Mouse (Mus musculus): ENCODE results near the gene Mylk2. TPM values are rescaled to one million over a fixed set of nuclear protein-coding genes. Genes with fewer than 3 reads are reported as not detected.

Mylk2 gene
- total and polyA plus RNA-seq, 3 experiments, result not detected

DNA sequence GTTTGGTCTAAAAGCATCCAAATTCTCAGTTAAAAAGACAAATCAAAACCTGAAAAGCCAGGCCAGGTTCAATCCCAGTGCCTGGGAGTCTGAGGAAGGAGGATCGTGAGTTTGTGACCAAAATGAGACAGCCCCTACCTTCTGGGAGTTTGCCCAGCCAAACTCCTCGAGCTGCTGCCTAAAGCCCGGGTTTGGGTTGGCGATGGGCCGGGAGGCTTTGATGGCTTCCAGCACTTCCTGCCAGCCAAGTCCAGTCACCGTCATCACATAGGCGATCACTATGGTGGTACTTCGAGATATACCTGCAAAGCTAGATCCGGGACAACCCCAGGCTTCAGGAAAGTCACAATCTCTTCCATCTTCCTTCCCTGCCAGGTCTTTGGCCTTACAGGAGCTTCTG, 32.9 kb downstream of the Mylk2 start:
- DNase-seq, result no peak

DNA sequence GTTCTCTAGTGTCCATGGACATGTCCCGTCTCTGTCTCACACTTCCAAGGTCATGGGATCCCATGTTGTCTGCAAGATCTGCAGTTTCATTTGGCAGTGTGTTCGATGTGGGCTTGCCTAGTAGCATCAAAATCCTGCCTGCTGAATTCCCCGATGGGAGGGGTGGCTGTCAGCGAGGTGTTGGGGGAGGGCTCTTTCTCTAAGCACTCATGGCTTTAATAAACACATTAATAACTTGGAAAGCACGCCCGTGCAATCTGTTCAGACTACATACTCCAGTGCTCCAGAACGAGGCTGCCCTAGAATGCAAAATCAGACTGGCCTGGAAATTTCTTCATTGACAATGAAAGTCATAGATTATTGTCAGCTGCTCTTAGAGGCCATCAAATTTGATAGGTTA, 35.9 kb downstream of the Mylk2 start:
- no peak for DNase-seq

GRCm38 (mm10) chr2:152948438-152949020, 37.4 kb downstream of the Mylk2 start:
- DNase-seq, result no peak

- no peak for DNase-seq
These were observed 39.4 kb downstream of the Mylk2 start for GRCm38 (mm10) chr2:152950358-152951064.

- DNase-seq, result peak; percentile 56
These were observed 40.1 kb downstream of the Mylk2 start, which contains the start of gene Dusp15 for GRCm38 (mm10) chr2:152951065-152951849. Gene Dusp15 (minus strand): TSS chr2:152951698.

DNA sequence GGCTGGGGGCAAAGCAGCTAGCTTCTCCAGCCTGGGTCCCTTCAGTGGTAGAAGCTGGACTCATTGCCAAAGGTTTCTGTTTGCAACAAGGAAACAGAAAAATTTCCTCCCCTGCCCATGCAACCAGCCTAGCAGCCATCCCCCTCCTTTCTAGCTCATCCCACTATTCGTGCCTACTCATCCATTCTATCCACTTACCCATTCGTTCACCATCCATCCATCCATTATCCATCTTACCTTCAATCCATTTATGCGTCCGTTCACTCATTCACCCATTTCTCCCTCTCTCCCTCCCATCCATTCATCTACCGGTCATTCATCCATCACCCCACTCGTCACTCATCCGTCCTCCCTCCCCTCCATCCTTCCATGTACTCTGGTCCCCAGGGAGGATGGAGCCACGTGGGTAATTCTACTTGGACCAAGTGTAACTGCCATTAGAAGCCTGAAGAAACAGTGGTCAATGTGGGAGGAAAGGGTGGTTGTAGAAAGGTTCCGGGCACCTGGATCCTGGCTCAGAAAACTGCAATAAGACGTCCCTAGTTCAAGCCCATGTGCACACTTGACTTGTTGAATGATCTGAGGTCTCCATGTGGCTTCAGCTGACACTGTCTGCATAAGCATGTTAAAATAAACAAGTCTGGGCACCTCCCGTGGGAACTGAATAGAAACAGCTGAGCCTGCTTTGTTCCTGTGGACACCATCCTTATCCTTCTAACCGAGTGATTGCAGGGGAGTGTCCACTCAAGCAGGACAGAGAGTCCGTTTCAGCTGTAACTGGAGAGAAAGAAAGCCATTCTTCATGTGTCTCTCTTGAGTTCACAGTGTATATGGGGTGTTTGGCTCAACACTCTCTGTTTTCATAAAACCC, 40.9 kb downstream of the Mylk2 start:
- no peak for DNase-seq

DNA sequence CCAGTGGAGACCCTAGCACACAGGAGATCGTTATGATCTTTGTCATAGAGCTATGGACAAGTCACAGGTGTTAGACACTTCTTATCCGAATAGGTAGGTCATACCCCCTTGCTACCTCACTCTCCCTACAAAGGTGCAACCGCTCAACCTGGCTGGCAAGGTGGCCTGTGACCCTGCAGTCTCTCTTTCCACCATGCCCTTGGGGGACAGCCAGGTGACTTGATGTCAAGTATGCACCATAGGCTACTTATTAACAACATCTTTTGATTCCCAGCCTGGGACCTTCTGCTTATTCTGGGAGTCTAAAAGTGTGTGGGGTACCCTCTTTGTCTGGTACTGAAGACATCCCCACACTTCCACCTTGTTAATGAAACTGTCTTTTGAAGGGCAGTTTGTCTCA, 47.0 kb downstream of the Mylk2 start:
- DNase-seq, result no peak

DNA sequence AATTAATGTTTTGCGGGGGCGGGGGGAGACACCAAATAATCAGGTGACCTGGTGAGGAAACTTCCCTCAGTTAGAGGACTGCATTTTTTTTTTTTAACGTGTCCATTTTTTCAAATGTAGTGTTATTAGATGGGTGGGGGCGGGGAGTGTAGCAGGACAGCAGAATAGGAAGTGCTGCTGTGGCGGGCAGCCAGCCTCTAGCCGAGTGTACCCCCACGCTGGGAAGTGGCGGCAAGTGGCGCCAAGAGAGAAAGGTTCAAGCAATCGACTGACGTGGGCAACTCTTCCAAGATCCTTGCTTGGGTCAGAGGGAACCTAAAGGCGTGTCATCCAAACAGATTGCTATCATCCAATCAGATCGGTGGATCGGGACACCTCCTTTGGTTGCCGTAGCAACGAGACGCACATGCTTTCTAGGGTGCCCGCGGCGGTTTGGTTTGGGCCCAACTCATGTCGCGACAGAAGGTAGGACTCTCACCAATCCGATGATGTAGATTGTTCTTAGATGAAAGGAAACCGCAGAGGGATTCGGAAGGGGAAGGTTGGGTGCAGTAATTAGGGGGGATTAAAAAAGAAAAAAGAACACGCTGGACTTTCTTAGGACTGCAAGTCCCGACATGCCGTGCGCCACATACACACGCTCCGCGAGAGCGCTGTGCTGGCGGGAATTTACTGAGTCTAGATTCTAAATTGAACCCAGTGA, 51.1 kb downstream of the Mylk2 start, which contains the start of gene Ttll9:
Gene Ttll9 (plus strand): TSS at position 395 of the 703 bp plus-strand sequence.
- DNase-seq, result peak; percentile 88

DNA sequence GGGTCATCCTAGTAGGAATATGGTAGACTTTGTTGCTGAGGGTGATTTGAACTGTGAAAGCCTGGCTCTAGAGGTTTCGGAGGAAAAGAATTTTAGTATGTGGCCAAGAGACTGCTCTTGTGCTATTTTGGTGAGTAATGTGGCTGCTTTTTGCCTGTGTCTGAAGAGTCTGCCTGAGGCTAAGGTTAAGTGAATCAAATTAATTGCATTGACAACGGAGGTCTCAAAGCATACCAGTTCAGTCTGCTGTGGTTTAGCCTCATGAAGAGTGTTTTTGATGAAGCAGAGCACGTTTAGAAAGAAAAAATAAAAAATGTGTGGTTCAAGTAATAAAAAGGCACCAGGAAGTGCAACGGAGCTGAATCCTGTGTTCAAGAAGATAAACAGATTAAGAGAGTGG, 54.4 kb downstream of the Mylk2 start:
- DNase-seq, result no peak

Small RNA genes lying within 50 kb of the gene (microRNA-seq; reads per million reads assigned to microRNA genes)
- 0 reads per million in 2 experiments for gene Mir5622

Other genes with a start within 250 kb of the Mylk2 start
- 100 to 1,000 TPM; 164 to 202 TPM for gene H13, start 241.9 kb upstream of the Mylk2 start, total RNA-seq (2021)
- gene H13, start 241.9 kb upstream of the Mylk2 start, polyA plus RNA-seq (2012; rRNA removed), result 358 and 395 TPM in 2 replicates
- gene Mcts2, start 224.3 kb upstream of the Mylk2 start, total RNA-seq (2021), result 10 to 100 TPM; 26.7 to 32.9 TPM
- gene Mcts2, start 224.3 kb upstream of the Mylk2 start, polyA plus RNA-seq (2012; rRNA removed), result 1.9 and 2.3 TPM in 2 replicates
- 10 to 100 TPM; 41.5 to 67.3 TPM for gene Id1, start 175.1 kb upstream of the Mylk2 start, total RNA-seq (2021)
- 186 and 275 TPM in 2 replicates for gene Id1, start 175.1 kb upstream of the Mylk2 start, polyA plus RNA-seq (2012; rRNA removed)
- gene Cox4i2, start 157.2 kb upstream of the Mylk2 start, total RNA-seq (2021), result 1 to 10 TPM; 1.4 to 3.4 TPM
- 3.9 and 4.4 TPM in 2 replicates for gene Cox4i2, start 157.2 kb upstream of the Mylk2 start, polyA plus RNA-seq (2012; rRNA removed)
- gene Bcl2l1, start 79.6 kb upstream of the Mylk2 start, total RNA-seq (2021), result 10 to 100 TPM; 54.3 to 79.7 TPM
- gene Bcl2l1, start 79.6 kb upstream of the Mylk2 start, polyA plus RNA-seq (2012; rRNA removed), result 42.4 and 43.8 TPM in 2 replicates
- 1 to 10 TPM; 2.0 to 4.2 TPM for gene Tpx2, start 63.4 kb upstream of the Mylk2 start, total RNA-seq (2021)
- gene Tpx2, start 63.4 kb upstream of the Mylk2 start, polyA plus RNA-seq (2012; rRNA removed), result 0.18 and 0.40 TPM in 2 replicates
- 1 to 10 TPM; 3.2 to 3.7 TPM for gene Foxs1, start 21.9 kb downstream of the Mylk2 start, total RNA-seq (2021)
- 11.1 and 13.1 TPM in 2 replicates for gene Foxs1, start 21.9 kb downstream of the Mylk2 start, polyA plus RNA-seq (2012; rRNA removed)
- gene Dusp15, start 40.3 kb downstream of the Mylk2 start, total RNA-seq (2021), result 1 to 10 TPM; 2.7 to 2.9 TPM
- gene Dusp15, start 40.3 kb downstream of the Mylk2 start, polyA plus RNA-seq (2012; rRNA removed), result 0.82 and 1.8 TPM in 2 replicates
- gene Ttll9, start 51.1 kb downstream of the Mylk2 start, total RNA-seq (2021), result under 1 TPM; 0.40 to 0.90 TPM
- gene Ttll9, start 51.1 kb downstream of the Mylk2 start, polyA plus RNA-seq (2012; rRNA removed), result 0.06 and 0.33 TPM in 2 replicates
- gene Pdrg1, start 104.1 kb downstream of the Mylk2 start, total RNA-seq (2021), result 100 to 1,000 TPM; 146 to 245 TPM
- gene Pdrg1, start 104.1 kb downstream of the Mylk2 start, polyA plus RNA-seq (2012; rRNA removed), result 53.5 and 58.0 TPM in 2 replicates
- gene Xkr7, start 120.5 kb downstream of the Mylk2 start, total RNA-seq (2021), result 1 to 10 TPM in 1 of 2 experiments, under 1 TPM in 1; 0.49 to 1.0 TPM
- 1.0 and 1.6 TPM in 2 replicates for gene Xkr7, start 120.5 kb downstream of the Mylk2 start, polyA plus RNA-seq (2012; rRNA removed)
- 10 to 100 TPM; 12.7 to 15.3 TPM for gene Ccm2l, start 154.6 kb downstream of the Mylk2 start, total RNA-seq (2021)
- gene Ccm2l, start 154.6 kb downstream of the Mylk2 start, polyA plus RNA-seq (2012; rRNA removed), result 37.1 and 49.1 TPM in 2 replicates
- 1 to 10 TPM; 3.1 to 4.6 TPM for gene Hck, start 197.1 kb downstream of the Mylk2 start, total RNA-seq (2021)
- 4.2 and 4.7 TPM in 2 replicates for gene Hck, start 197.1 kb downstream of the Mylk2 start, polyA plus RNA-seq (2012; rRNA removed)
- gene Tm9sf4, start 250.0 kb downstream of the Mylk2 start, total RNA-seq (2021), result 100 to 1,000 TPM; 104 to 121 TPM
- 40.8 and 66.2 TPM in 2 replicates for gene Tm9sf4, start 250.0 kb downstream of the Mylk2 start, polyA plus RNA-seq (2012; rRNA removed)